Mouse (Mus musculus) stomach, embryonic 15.5 days (tissue): ENCODE measurements around the gene Galr2. TPM values are rescaled to one million over a fixed set of nuclear protein-coding genes. Genes with fewer than 3 reads are reported as not detected.

Experiments
- ATAC-seq: fragments of 200-750 bp; cut with Nextera tagmentation; 2 replicates; pipeline ENCODE4 v1.8.0; 2017; ENCODE audit warnings: low read depth, moderate number of reproducible peaks, moderate TSS enrichment; ENCODE audit not compliant: insufficient read depth, low FRiP score
- H3K27ac ChIP-seq: fragments of 300-500 bp; sonication (generic); 2 replicates; pipeline ENCODE4 v1.5.1; 2015; ENCODE audit warnings: mild to moderate bottlenecking, inconsistent platforms
- H3K27me3 ChIP-seq: fragments of 300-500 bp; sonication (generic); replicated peaks from 2 replicates; pipeline ENCODE4 v1.6.1; 2015; ENCODE audit warnings: inconsistent platforms
- H3K36me3 ChIP-seq: fragments of 300-500 bp; sonication (generic); 2 replicates; pipeline ENCODE4 v1.6.1; 2015; ENCODE audit warnings: inconsistent platforms
- H3K4me1 ChIP-seq: fragments of 300-500 bp; sonication (generic); 2 replicates; pipeline ENCODE4 v1.6.1; 2015; ENCODE audit warnings: inconsistent platforms
- H3K4me2 ChIP-seq: fragments of 300-500 bp; sonication (generic); 2 replicates; pipeline ENCODE4 v1.6.1; 2015; ENCODE audit warnings: mild to moderate bottlenecking, inconsistent platforms
- H3K4me3 ChIP-seq: fragments of 300-500 bp; sonication (generic); replicated peaks from 2 replicates; pipeline ENCODE4 v1.5.1; 2015; ENCODE audit warnings: inconsistent platforms
- H3K9ac ChIP-seq: fragments of 300-500 bp; sonication (generic); 2 replicates; pipeline ENCODE4 v1.6.1; 2015; ENCODE audit warnings: inconsistent platforms
- H3K9me3 ChIP-seq: fragments of 300-500 bp; sonication (generic); 2 replicates; pipeline ENCODE4 v1.6.1; 2016; ENCODE audit warnings: inconsistent platforms
- WGBS: fragments of 180-500 bp; shearing (Covaris S2); methylation state at CpG from one replicate; pipeline ENCODE4 v1.1.7; 2015; 5-methylcytosine and 5-hydroxymethylcytosine counted together
- polyA plus RNA-seq: library from polyadenylated mRNA; unstranded; fragments of >200 nt; fragmentation: Nextera tagmentation; extraction: Ambion mirVana; gene quantifications from 2 replicates; pipeline ENCODE4 v1.2.1, GENCODE M21; 2015

The Galr2 gene
- polyA plus RNA-seq, 1 experiment from 2014 or later, result 0.35 TPM

DNA sequence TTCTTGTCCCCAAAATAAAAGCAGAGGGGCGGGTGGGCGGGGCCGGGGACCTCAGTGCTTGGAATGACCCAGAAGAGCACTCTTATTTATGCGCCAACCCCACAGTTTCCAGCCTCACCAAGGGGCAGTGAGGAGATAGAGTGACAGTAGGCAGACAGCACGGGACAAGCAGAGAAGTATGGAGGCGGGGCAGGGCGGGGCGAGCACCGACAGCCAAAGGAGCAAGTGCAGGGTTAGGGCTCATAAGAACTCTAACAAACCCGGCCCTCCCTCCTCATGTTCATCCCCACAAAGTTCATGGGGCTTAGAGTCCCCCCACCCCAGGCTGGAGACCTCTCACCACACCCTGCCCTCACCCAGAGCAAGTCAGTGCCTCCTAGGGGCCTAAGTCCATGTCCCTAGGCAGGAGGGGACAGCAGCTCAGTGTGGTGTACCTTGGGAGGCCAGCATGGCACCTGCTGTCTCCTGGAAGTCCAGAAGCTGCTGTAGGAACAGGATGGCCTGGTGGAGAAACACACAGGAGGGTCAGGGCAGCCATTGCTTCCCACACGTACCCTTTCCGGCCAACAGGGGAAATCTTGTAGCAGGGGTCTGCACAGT, 12.9 kb downstream of the Galr2 start:
- Histone ChIP-seq H3K4me1 (peaks cover 7% of the 10 kb centered on the region; the same call in 1 of the 2 replicates), H3K9ac (no peak overlapping the region), H3K27me3 (no peaks in the 10 kb centered on the region), H3K9me3 (no peaks in the 10 kb centered on the region), H3K4me2 (no peak overlapping the region), H3K27ac (no peak overlapping the region), H3K4me3 (no peak overlapping the region), H3K36me3 (peaks cover 23% of the 10 kb centered on the region)
- 84% methylated on average over 12 of the region's 12 CpGs for WGBS
- no peak for ATAC-seq

DNA sequence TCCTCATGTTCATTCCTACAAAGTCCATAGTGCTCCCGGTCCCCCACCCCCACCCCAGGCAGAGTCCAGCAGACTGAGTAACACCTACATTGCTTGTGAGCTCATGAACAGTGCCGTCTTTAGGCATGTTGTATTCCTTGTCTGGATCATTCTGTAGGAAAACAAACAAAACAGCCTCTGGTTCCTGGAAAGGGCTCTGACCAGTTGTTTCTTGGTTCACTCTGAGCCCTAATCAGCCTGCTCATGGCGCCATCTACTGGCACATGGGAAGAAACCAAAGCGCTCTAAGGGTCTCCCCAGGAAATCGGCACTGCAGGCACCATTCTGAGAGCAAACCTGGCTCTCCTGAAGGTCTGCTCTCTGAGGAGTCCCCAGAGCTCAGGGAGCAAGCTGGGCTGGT, 13.6 kb downstream of the Galr2 start:
- 29% methylated on average over 5 of the region's 5 CpGs for WGBS
- peaks cover 7% of the 10 kb centered on the region; the same call in 1 of the 2 replicates for H3K4me1 ChIP-seq
- H3K9me3 ChIP-seq, result no peaks in the 10 kb centered on the region
- H3K4me2 ChIP-seq, result no peak overlapping the region
- H3K4me3 ChIP-seq, result no peak overlapping the region
- H3K27ac ChIP-seq, result no peak overlapping the region
- peaks cover 17% of the 10 kb centered on the region for H3K36me3 ChIP-seq
- 0 out of 2 replicates have a peak, but pooled peaks have one; percentile 13 for ATAC-seq
- H3K9ac ChIP-seq, result no peak overlapping the region
- no peaks in the 10 kb centered on the region for H3K27me3 ChIP-seq

DNA sequence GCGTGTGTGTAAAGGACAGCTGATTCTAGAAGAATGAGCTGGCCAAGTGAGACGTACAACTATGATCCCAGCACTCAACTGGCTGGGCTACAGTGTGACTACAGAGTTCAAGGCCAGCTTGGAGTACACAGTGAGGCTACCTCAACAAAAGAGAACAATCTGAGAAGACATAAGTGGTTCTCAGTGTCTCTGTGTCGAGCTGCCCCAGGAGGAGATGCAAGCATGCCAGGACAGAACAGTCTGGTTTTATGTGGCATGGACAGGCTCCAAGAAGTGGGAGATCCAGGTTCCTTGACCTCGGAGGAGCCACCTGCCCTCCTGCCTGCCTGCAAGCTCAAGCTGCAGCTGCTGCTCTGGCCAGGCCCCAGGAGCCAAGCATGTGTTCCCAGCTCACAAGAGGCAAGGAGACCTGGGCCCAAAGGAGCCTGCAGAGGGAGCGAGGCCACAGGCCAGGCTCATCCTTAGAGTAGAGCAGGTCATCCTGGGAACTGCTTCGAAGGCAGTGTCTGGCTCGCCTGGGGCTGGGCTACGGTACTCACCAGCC, 15.5 kb downstream of the Galr2 start:
- 87% methylated on average over 8 of the region's 8 CpGs for whole genome bisulfite sequencing
- peaks cover 10% of the 10 kb centered on the region for H3K36me3 ChIP-seq

DNA sequence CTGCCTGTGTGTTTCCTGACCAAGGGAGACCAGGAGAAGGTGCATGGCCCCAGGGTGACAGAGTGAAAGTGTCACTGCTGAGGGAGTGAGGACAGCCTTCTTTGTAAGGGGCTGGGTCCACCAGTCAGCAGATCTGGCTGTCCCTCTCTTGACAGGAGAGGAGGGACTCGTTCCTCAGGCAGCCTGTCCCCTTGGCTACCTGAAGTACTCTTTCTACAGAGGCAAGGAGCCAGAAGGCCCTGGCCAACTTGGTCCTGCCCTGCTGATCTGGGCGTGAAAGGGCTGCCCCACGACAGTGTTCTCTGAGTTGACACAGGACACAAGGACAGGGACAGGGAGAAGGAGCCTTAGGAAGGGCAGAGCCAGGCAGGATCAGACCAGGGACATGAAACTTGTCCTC, 16.3 kb downstream of the Galr2 start:
- Histone ChIP-seq H3K36me3 (peaks cover 17% of the 10 kb centered on the region), H3K27me3 (no peaks in the 10 kb centered on the region), H3K4me1 (peaks cover 2% of the 10 kb centered on the region; the same call in 1 of the 2 replicates), H3K4me3 (no peak overlapping the region), H3K9me3 (no peaks in the 10 kb centered on the region), H3K9ac (no peak overlapping the region), H3K4me2 (no peak overlapping the region), H3K27ac (no peak overlapping the region)
- no peak for ATAC-seq
- WGBS, result 80% methylated on average over 3 of the region's 3 CpGs

More for the DNA sequence above, 15.5 kb downstream of the Galr2 start:
- Histone ChIP-seq H3K4me1 (peaks cover 2% of the 10 kb centered on the region; the same call in 1 of the 2 replicates), H3K4me2 (no peak overlapping the region), H3K9me3 (no peaks in the 10 kb centered on the region), H3K9ac (no peak overlapping the region), H3K27ac (no peak overlapping the region), H3K27me3 (no peaks in the 10 kb centered on the region), H3K4me3 (no peak overlapping the region)
- no peak for ATAC-seq

DNA sequence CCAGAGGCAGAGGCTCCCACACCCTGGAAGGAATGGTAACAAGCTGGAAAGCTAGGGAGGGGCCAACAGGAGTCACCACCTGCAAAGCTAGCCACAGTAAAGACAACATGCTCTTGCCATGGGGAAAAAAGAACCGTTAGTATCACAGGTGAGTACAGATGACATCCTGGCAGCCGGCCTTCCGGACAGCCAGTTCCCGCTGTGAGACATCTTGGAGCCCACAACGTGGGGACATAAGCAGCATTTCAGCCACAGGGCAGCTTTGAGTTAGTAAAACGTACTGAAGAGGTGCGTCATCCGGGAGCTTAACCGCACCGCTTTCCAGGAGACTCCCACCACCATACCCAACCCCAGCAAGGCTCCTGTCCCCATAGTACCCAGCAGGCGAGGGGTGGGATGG, 17.5 kb downstream of the Galr2 start:
- Histone ChIP-seq H3K4me2 (no peak overlapping the region), H3K9ac (no peak overlapping the region), H3K9me3 (no peaks in the 10 kb centered on the region), H3K36me3 (peaks cover 21% of the 10 kb centered on the region), H3K4me3 (no peak overlapping the region), H3K27ac (no peak overlapping the region), H3K27me3 (no peaks in the 10 kb centered on the region), H3K4me1 (peaks cover 2% of the 10 kb centered on the region; the same call in 1 of the 2 replicates)
- whole genome bisulfite sequencing, result 89% methylated on average over 11 of the region's 11 CpGs
- no peak for ATAC-seq

DNA sequence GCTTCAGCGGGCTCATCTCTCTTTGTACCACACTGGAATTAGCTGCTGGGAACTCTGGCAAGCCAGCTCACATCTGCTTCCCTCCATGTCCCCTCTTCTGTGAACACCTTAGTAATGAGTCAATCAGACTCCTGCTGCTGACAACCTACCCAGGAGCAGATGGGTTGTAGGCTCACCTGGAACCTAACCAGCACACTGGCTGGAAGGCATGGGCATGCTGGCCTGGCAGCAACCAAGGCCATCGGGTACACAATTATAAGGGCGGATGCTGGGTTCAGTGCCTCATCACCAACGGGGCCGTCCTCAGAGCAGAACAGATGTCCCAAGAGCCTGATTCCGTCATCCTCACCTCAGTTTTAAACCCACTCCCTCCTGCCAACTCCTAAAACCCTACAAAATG, 17.9 kb downstream of the Galr2 start:
- H3K4me1 ChIP-seq, result peaks cover 2% of the 10 kb centered on the region; the same call in 1 of the 2 replicates
- H3K27ac ChIP-seq, result no peak overlapping the region
- H3K36me3 ChIP-seq, result peaks cover 21% of the 10 kb centered on the region
- no peak overlapping the region for H3K4me3 ChIP-seq
- no peaks in the 10 kb centered on the region for H3K27me3 ChIP-seq
- ATAC-seq, result no peak
- no peaks in the 10 kb centered on the region for H3K9me3 ChIP-seq
- H3K4me2 ChIP-seq, result no peak overlapping the region
- H3K9ac ChIP-seq, result no peak overlapping the region
- WGBS, result 91% methylated on average over 6 of the region's 6 CpGs

DNA sequence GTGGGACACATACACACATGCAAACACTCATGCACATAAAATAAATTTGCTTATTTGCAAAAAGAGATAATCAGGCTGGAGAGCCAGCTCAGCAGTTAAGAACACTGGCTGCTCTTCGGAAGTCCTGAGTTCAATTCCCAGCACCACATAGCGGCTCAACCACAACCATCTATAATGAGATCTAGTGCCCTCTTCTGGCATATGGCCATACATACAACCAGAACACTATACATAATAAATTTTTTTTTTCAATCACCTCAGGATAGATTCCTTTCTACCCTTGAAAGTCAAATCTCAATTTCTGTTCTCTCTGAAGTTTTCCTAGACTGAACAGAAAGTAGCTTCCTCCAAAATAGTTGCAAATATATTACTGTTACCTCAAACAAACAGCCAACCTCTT, 24.7 kb downstream of the Galr2 start:
- no peak overlapping the region for H3K9ac ChIP-seq
- H3K4me3 ChIP-seq, result peak overlapping the region; percentile 61; the same call in 1 of the 2 replicates
- H3K9me3 ChIP-seq, result no peaks in the 10 kb centered on the region
- peaks cover 6% of the 10 kb centered on the region; the same call in 1 of the 2 replicates for H3K4me1 ChIP-seq
- peaks cover 23% of the 10 kb centered on the region for H3K36me3 ChIP-seq
- no peak for ATAC-seq
- no peak overlapping the region for H3K27ac ChIP-seq
- H3K4me2 ChIP-seq, result peak overlapping the region; percentile 88
- H3K27me3 ChIP-seq, result no peaks in the 10 kb centered on the region
- WGBS, result 94% methylated on average over 2 of the region's 2 CpGs

DNA sequence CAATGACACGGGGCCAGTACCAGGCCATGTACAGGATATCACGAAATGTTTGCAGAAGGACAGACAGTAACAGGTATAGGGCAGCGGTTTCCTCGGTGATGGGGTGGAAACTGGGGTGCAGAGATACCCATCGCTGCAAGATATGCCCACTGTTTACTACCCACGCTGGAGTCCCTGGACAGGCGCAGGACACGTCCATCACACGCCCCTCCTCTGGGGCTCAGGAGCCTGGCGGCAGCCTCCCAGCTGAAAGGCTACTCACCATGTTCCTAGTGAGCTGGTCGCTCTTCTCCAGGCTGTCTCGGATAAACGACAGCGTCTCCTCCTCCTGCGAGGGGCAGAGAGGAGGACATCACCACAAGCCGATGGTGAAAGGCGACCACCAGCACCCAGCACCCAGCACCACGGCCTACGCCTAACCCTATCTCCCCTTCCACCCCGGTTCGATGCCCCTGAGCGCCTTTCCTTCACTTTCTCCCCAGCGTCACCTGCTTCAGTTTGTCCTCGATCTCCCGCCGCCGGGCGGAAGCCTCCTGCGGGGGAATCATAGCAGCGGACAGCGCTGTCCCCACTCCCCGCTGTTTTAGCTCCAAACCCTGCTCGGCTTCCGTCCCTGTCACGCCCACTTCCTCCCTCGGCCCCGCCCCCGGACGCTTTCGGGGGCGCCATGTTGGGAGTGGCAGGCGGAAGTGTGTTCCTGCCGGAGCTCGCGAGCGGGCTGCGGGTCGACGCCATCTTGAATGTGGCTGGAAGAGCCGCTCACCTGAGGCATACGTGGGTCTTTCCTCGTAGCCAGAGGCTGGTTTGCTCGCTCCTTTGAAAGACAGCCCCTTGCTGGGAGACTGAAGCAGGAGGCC, 25.6 kb downstream of the Galr2 start:
- WGBS, result 1% methylated on average over 53 of the region's 53 CpGs
- Histone ChIP-seq H3K4me1 (peaks cover 8% of the 10 kb centered on the region), H3K27me3 (no peaks in the 10 kb centered on the region), H3K27ac (no peak overlapping the region), H3K4me3 (peak overlapping the region; percentile 61), H3K9me3 (no peaks in the 10 kb centered on the region), H3K4me2 (peak overlapping the region; percentile 88), H3K36me3 (peaks cover 21% of the 10 kb centered on the region), H3K9ac (peak overlapping the region; percentile 68)
- peak; percentile 91 for ATAC-seq

DNA sequence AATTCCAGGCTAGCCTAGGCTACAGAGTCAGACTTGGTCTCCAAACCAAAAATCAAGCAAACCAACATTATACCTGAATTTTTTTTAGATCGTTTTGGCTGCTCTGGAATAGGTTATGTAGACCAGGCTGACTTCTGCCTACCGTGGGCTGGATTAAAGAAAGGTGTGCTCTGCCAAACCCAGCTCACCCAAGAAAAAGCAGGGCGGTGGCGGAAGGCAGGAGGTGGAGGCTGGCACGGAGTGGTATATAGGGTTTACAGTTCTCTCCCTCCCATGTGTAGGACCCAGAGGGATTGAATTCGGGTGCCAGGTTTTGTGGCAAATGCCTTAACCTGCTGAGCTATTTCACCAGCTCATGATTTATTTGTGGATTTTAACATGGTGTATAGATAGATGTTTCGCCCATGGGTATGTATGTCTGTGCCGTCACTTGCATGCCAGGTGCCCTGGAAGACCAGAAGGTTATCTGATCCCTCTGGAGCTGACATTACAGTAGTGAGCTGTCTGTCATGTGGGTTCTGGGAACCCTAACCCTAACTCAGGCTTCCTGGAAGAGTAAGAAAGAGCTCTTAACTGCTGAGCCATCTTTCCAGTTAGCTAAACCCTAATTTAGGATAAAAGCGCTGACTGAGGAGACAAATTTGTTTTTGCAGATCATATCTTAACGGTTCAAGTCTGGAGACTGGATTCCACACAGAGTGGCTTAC, 26.4 kb downstream of the Galr2 start, which contains the start of gene Exoc7:
TSS of gene Exoc7 (minus strand) at position 215 of the 707 bp plus-strand sequence.
- H3K36me3 ChIP-seq, result peaks cover 14% of the 10 kb centered on the region; the same call in 1 of the 2 replicates
- ATAC-seq, result no peak

DNA sequence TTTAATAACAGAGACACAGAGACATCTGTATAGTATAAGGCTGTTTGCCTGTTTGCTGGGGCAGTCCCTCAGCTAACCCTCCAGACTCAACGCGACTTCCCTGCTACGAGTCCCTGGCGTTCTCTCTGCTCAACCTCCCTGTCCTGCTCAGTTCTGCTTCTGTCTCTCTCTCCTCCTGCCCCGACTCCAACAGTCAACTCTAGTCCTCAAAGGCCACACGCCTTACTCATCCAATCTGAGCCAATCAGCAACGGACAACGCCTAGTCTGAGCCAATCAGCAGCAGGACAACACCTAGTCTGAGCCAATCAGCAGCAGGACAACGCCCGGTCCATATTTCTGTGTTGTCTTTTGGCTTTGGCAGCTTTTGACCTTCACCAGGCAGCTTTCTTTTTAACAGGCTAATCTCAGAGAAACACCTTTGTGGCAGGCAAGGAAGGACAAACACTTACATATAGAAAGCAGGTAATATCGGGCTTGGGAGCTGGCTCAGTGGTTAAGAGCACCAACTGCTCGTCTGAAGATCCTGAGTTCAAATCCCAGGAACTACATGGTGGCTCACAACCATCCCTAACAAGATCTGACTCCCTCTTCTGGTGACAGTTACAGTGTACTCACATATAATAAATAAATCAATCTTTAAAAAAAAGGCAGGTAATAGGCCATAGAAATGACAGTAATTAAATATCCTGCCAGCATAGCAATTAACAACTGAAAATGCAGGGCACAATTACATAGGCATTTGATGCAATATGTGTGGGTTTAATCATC, 27.2 kb downstream of the Galr2 start:
- Histone ChIP-seq H3K4me1 (peaks cover 17% of the 10 kb centered on the region), H3K9ac (no peak overlapping the region), H3K9me3 (no peaks in the 10 kb centered on the region), H3K27me3 (no peaks in the 10 kb centered on the region), H3K36me3 (peaks cover 11% of the 10 kb centered on the region; the same call in 1 of the 2 replicates), H3K4me3 (no peak overlapping the region), H3K27ac (no peak overlapping the region), H3K4me2 (no peak overlapping the region)
- no peak; the same call in 1 of the 2 replicates for ATAC-seq
- WGBS, result 84% methylated on average over 12 of the region's 12 CpGs

More for the DNA sequence above, 26.4 kb downstream of the Galr2 start, which contains the start of gene Exoc7:
- H3K4me2 ChIP-seq, result peak within 1 kb of the TSS; percentile 88
- H3K9ac ChIP-seq, result peak within 1 kb of the TSS; percentile 68
- peaks cover 11% of the 10 kb centered on the region for H3K4me1 ChIP-seq
- peak within 1 kb of the TSS; percentile 61 for H3K4me3 ChIP-seq
- H3K9me3 ChIP-seq, result no peaks in the 10 kb centered on the region
- no peaks in the 10 kb centered on the region for H3K27me3 ChIP-seq
- 82% methylated on average over 10 of the region's 10 CpGs for WGBS
- H3K27ac ChIP-seq, result no peak within 1 kb of the TSS

DNA sequence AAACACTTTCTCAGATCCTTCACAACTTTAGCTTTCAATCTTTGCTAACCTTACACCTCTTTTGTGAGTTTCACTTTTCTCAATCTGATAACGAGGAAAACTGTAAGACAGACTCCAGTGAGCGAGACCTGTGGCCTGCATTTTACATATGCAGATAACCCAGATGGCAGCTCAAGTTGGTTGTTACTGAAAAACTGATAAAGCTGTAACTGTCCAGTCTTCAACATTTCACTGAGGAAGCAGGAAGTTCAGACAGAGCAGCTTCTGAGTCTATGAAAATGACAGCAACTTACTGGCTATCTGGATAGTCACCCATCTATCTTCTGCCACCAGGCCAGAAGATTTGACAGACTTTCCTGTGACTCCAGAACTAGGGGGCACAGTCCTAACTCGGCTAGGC, 28.9 kb downstream of the Galr2 start:
- 67% methylated on average over 3 of the region's 3 CpGs for WGBS

More for the DNA sequence above, 28.9 kb downstream of the Galr2 start:
- Histone ChIP-seq H3K9me3 (no peaks in the 10 kb centered on the region), H3K4me1 (peaks cover 17% of the 10 kb centered on the region), H3K27ac (no peak overlapping the region), H3K27me3 (no peaks in the 10 kb centered on the region), H3K4me2 (no peak overlapping the region), H3K36me3 (0 out of 2 replicates have a peak, but pooled peaks cover 6% of the 10 kb centered on the region), H3K4me3 (no peak overlapping the region), H3K9ac (no peak overlapping the region)
- ATAC-seq, result no peak
